Mouse (Mus musculus) small intestine, adult 2 months (tissue): ENCODE results near the gene Cyb5rl.

Source experiments
- CTCF ChIP-seq: fragments of 200-500 bp; IDR thresholded peaks from 2 replicates; pipeline ENCODE4 v1.5.1; 2012; ENCODE audit warnings: low read depth, mild to moderate bottlenecking, control low read depth, inconsistent platforms, low read length, moderate library complexity, mixed read lengths; ENCODE audit not compliant: insufficient replicate concordance, insufficient read length; ENCODE audit errors: extremely low read depth
- POLR2A ChIP-seq: fragments of 200-500 bp; IDR thresholded peaks from 2 replicates; pipeline ENCODE4 v1.6.1; 2012; ENCODE audit warnings: low read depth, mild to moderate bottlenecking, control low read depth, inconsistent platforms, low read length, moderate library complexity

DNA sequence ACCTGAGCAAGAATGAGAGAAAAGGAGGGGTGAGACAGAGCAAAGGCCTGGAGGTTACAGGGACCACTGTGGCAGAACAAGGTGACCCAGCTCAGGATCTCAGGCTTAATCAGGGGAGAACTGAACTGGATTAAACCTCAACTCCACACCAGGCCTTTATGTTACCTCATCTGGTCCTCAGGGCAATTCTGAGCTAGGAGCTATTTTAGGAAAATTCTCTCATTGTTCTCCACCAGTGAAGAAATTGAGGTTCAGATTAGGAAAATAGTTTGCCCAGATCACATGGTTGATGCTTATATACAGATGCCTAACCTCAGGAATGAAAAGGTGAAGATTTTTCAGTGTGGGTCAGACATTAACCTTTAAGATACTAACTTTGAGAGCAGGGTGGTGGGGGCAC, 12.9 kb downstream of the Cyb5rl start:
- TF ChIP-seq POLR2A (no peak), CTCF (no peak)
